Mouse (Mus musculus) lung, embryonic 15.5 days (tissue): ENCODE data around the gene Prkcz. TPM values are rescaled to one million over a fixed set of nuclear protein-coding genes. Genes with fewer than 3 reads are reported as not detected.

Source experiments
- ATAC-seq: fragments of 200-750 bp; cut with Nextera tagmentation; 2 replicates; pipeline ENCODE4 v1.8.0; 2017; ENCODE audit warnings: moderate number of reproducible peaks, borderline replicate concordance; ENCODE audit not compliant: low FRiP score, low TSS enrichment; ENCODE audit errors: extremely low read depth
- H3K27ac ChIP-seq: fragments of 300-500 bp; sonication (generic); 2 replicates; pipeline ENCODE4 v1.5.1; 2015; ENCODE audit warnings: moderate library complexity, mild to moderate bottlenecking, inconsistent platforms
- H3K27me3 ChIP-seq: fragments of 300-500 bp; sonication (generic); 2 replicates; pipeline ENCODE4 v1.6.1; 2015; ENCODE audit warnings: inconsistent platforms
- H3K36me3 ChIP-seq: fragments of 300-500 bp; sonication (generic); 2 replicates; pipeline ENCODE4 v1.6.1; 2015; ENCODE audit warnings: inconsistent platforms
- H3K4me1 ChIP-seq: fragments of 300-500 bp; sonication (generic); 2 replicates; pipeline ENCODE4 v1.6.1; 2015; ENCODE audit warnings: inconsistent platforms
- H3K4me2 ChIP-seq: fragments of 300-500 bp; sonication (generic); 2 replicates; pipeline ENCODE4 v1.6.1; 2015; ENCODE audit warnings: inconsistent platforms, mild to moderate bottlenecking, moderate library complexity
- H3K4me3 ChIP-seq: fragments of 300-500 bp; sonication (generic); 2 replicates; pipeline ENCODE4 v1.5.1; 2015; ENCODE audit warnings: mild to moderate bottlenecking, inconsistent platforms
- H3K9ac ChIP-seq: fragments of 300-500 bp; sonication (generic); 2 replicates; pipeline ENCODE4 v1.6.1; 2015; ENCODE audit warnings: inconsistent platforms
- H3K9me3 ChIP-seq: fragments of 300-500 bp; sonication (generic); 2 replicates; pipeline ENCODE4 v1.6.1; 2016; ENCODE audit warnings: inconsistent platforms
- WGBS: fragments of 180-500 bp; shearing (Covaris S2); methylation state at CpG from one replicate; pipeline ENCODE4 v1.1.7; 2015; 5-methylcytosine and 5-hydroxymethylcytosine counted together
- polyA plus RNA-seq: library from polyadenylated mRNA; unstranded; fragments of >200 nt; fragmentation: Nextera tagmentation; extraction: Ambion mirVana; gene quantifications from 2 replicates; pipeline ENCODE4 v1.2.1, GENCODE M21; 2015

Prkcz gene
- polyA plus RNA-seq, 1 experiment from 2014 or later: 16.8 TPM

DNA sequence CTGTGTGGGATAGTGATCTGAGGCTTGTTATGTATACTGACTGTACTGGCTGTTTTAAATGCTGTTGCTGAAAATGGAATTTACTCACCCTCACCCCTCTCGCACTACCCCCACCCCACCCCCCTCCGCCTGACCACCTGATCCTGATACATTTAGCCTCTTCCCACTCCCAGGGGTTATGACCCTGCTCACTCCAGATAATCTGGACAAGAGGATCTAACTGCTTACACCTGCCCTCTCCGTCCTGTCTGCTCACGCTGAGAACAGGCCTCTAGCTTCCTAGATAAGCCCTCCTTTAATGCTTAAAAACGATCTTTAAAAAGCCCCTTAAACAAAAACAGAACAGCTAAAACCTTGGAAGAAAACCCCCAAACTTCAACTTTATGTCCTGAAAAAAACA lies 35.4 kb downstream of the Prkcz start:
- Histone ChIP-seq H3K4me2 (no peak overlapping the region), H3K9me3 (no peaks in the 10 kb centered on the region), H3K36me3 (no peaks in the 10 kb centered on the region), H3K27me3 (peaks cover 6% of the 10 kb centered on the region; the same call in 1 of the 2 replicates), H3K9ac (no peak overlapping the region), H3K4me3 (no peak overlapping the region), H3K4me1 (no peaks in the 10 kb centered on the region), H3K27ac (no peak overlapping the region)
- no peak for ATAC-seq
- WGBS: 41% methylated on average over 5 of the region's 5 CpGs

DNA sequence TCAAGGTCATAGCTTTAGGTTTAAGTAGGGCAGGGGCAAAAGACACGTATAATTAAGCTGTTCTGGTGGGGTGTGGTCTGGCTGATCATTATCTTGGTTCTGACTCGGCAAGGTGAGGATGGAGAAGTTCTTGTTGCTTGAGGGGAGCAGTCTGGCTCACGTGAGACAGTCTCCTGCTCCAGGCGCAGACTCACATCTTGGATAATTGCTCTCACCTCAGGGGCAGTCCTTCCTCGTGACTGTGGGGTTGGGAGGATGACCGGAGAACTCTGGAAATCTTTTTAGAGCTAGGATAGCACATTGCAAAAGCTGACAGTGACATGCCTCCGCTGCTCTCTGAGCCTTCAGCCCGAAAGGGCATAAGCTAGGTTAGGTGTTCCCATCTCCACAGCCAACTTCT lies 36.6 kb downstream of the Prkcz start:
- H3K36me3 ChIP-seq: no peaks in the 10 kb centered on the region
- ATAC-seq: no peak
- no peaks in the 10 kb centered on the region for H3K9me3 ChIP-seq
- H3K4me3 ChIP-seq: no peak overlapping the region
- no peak overlapping the region for H3K9ac ChIP-seq
- no peaks in the 10 kb centered on the region; the same call in 1 of the 2 replicates for H3K4me1 ChIP-seq
- WGBS: 29% methylated on average over 8 of the region's 8 CpGs
- peaks cover 6% of the 10 kb centered on the region; the same call in 1 of the 2 replicates for H3K27me3 ChIP-seq
- H3K4me2 ChIP-seq: no peak overlapping the region
- no peak overlapping the region for H3K27ac ChIP-seq

DNA sequence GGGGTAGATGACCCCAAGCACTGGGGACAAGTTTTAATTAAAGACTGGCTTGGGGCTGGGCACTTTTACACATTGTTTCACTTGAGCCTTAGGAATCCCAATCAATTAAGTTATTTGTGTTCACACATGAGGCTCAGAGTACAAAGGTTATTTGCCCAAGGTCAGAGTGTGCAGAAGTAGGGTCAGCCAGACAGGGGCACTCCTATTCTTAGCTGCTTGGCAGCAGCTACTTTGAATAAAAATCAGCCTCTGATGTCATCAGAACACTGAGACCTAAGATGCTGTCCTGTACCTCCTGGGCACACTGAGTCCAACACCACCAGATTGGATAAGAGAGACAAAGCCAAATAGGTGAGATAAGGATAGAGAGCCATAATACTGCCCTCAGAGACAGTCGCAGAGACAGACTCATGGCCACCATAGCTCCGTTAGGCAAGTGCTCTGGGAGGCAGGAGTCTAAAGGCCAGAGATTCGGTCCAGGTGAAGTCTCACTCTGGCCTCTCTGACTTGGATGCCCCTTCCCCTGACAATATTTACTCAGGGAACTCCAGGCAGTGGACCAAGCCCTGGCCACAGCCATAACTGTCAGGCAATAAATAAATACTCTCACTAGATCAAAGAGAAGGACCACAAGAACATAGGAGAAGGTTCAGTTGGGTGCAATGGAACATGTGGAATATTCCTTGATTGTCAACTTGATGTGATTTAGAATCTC lies 37.9 kb downstream of the Prkcz start:
- H3K4me1 ChIP-seq: no peaks in the 10 kb centered on the region; the same call in 1 of the 2 replicates
- H3K4me3 ChIP-seq: no peak overlapping the region
- no peak for ATAC-seq
- H3K27me3 ChIP-seq: peaks cover 6% of the 10 kb centered on the region; the same call in 1 of the 2 replicates
- no peak overlapping the region for H3K27ac ChIP-seq
- H3K4me2 ChIP-seq: no peak overlapping the region
- H3K36me3 ChIP-seq: no peaks in the 10 kb centered on the region
- no peaks in the 10 kb centered on the region for H3K9me3 ChIP-seq
- 60% methylated on average over 3 of the region's 3 CpGs for WGBS
- H3K9ac ChIP-seq: no peak overlapping the region

DNA sequence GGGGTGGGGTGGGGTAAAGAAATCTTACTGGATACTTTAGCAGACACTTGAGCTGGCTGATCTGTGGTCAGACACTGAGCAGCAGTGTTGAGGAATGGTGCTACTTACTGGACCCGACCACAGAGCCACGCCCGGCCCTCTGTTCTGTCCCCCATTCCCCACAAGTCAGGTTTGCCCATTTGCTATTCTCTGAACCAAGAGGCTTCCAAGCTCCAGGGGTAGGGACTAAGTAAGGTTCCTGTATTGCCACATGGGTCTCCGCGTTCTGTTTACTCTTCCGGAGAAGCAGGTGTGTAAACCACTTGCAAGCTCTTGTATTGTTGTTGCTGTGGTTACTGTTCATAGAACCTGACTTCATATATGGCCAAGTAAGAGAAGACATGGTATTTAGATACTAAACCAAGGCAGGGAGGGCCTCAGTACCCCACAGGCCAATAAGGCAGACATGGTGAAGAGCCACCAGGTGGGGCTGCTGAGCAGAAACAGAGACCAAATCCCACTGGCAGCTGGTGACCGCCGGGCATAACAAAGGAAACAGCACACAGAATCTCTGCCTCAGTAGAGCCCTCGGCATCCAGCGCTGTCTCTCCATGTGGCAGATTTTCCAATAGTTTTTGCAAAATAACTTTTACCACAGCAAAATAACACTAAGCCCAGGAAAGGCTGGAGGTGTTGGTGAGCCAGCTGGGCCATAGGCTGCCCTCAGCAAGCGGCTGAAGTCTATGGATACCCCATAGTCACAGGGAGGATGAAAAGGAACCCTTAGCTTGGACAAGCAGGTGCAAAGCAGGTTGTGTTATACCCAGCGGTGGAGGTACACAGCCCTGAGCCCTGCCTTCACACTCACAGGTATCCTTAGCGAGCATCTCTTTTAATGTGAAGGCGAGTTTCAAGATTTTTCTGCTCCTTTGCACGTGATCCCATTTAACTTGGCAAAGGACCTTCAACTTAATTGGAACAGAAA lies 40.6 kb downstream of the Prkcz start:
- peak; percentile 54; the same call in 1 of the 2 replicates for ATAC-seq
- WGBS: 58% methylated on average over 15 of the region's 15 CpGs
- 0 out of 2 replicates have a peak overlapping the region, but pooled peaks have one; percentile 24 for H3K27ac ChIP-seq

DNA sequence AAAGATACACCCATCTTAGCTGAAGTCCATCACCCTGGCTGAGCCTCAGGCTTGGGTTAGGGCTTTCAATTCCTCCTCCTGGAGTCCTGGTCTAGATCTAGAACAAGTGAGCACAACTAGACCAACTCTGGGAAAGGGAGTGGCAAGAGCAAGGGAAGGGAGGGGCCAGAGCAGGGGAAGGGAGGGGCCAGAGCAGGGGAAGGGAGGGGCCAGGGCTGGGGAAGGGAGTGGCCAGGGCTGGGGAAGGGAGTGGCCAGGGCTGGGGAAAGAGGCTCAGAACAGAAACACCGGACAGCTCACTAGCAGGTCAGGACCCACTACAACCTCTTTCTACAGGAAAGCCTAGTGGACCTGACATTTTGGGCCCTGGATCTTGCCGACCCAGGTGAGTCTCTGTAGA lies 42.9 kb downstream of the Prkcz start:
- no peaks in the 10 kb centered on the region; the same call in 1 of the 2 replicates for H3K4me1 ChIP-seq
- no peaks in the 10 kb centered on the region for H3K9me3 ChIP-seq
- no peak overlapping the region for H3K9ac ChIP-seq
- no peak overlapping the region for H3K4me3 ChIP-seq
- H3K4me2 ChIP-seq: no peak overlapping the region
- ATAC-seq: no peak
- H3K27ac ChIP-seq: no peak overlapping the region
- H3K36me3 ChIP-seq: no peaks in the 10 kb centered on the region
- no peaks in the 10 kb centered on the region for H3K27me3 ChIP-seq
- WGBS: 35% methylated on average over 2 of the region's 2 CpGs

More for the DNA sequence above, 40.6 kb downstream of the Prkcz start:
- Histone ChIP-seq H3K4me2 (no peak overlapping the region), H3K4me3 (no peak overlapping the region), H3K9ac (no peak overlapping the region), H3K4me1 (no peaks in the 10 kb centered on the region; the same call in 1 of the 2 replicates), H3K9me3 (no peaks in the 10 kb centered on the region), H3K27me3 (peaks cover 6% of the 10 kb centered on the region; the same call in 1 of the 2 replicates), H3K36me3 (no peaks in the 10 kb centered on the region)

DNA sequence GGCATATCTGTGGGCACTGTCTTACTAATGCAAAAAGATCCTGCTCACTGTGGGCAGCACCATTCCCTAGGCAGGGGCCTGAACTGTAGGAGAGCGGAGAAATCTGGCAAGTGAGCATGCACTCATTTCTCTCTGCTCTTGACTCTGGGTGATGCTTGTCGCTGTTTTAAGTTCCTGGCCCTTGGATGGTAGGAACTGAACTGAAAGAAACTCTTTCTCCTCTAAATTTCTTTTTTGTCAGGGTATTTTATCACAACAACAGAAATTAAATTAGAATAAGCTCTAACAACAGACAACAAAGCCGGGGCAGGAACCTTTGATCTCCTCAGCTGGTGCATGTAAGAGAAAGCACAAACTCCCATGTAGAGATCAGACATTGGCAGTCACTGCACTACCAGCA lies 46.1 kb downstream of the Prkcz start:
- no peaks in the 10 kb centered on the region for H3K9me3 ChIP-seq
- H3K27me3 ChIP-seq: no peaks in the 10 kb centered on the region
- no peak overlapping the region for H3K27ac ChIP-seq
- H3K9ac ChIP-seq: no peak overlapping the region
- no peak overlapping the region for H3K4me2 ChIP-seq
- 86% methylated on average over 3 of the region's 3 CpGs for WGBS
- no peaks in the 10 kb centered on the region for H3K36me3 ChIP-seq
- no peak overlapping the region for H3K4me3 ChIP-seq
- no peaks in the 10 kb centered on the region; the same call in 1 of the 2 replicates for H3K4me1 ChIP-seq
- ATAC-seq: no peak

DNA sequence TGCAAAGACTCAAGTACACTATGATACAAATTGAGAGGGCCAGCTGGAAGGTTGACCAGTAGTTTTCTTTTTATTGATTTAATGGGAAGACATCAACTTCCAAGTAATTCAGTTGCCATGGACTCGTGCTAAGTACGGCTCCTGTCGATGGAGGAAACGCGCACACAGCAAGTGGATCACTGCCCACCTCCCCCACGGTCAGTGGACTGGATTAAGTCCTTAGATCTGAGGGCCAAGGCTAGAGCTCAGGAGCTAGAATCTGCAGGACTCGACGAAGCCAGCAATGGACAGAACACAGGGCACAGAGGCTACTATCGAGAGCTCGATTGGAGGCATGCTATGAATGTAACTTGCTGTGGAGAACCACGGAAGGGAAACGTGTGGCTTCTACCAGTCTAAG lies 52.5 kb downstream of the Prkcz start:
- Histone ChIP-seq H3K4me1 (peaks cover 12% of the 10 kb centered on the region; the same call in 1 of the 2 replicates), H3K4me2 (no peak overlapping the region), H3K36me3 (no peaks in the 10 kb centered on the region), H3K4me3 (no peak overlapping the region), H3K9me3 (no peaks in the 10 kb centered on the region), H3K9ac (no peak overlapping the region), H3K27me3 (no peaks in the 10 kb centered on the region), H3K27ac (no peak overlapping the region)
- no peak for ATAC-seq
- 85% methylated on average over 12 of the region's 12 CpGs for WGBS

DNA sequence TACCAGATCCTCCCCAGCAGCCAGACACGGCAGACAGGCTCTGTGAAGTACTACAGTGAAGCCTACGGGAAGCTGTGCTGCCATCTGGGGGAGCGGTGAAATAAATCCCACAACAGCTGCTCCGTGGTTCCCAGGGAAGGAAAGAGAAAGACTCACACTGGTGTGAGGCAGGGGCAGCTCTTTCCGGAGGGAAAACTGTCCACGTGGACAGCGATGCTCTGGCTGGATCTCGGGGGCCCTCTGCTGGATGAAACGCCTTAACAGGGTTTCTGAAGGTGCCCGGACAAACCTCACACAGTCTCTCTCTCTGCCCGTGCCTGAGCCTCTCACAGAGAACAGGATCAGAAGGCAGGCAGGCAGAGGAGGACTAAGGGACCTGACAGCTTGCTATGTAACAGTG lies 53.1 kb downstream of the Prkcz start:
- Histone ChIP-seq H3K4me1 (peaks cover 12% of the 10 kb centered on the region; the same call in 1 of the 2 replicates), H3K9me3 (no peaks in the 10 kb centered on the region), H3K27me3 (no peaks in the 10 kb centered on the region), H3K36me3 (no peaks in the 10 kb centered on the region), H3K4me3 (no peak overlapping the region), H3K27ac (no peak overlapping the region), H3K9ac (no peak overlapping the region), H3K4me2 (peak overlapping the region; percentile 39)
- WGBS: 0% methylated on average over 11 of the region's 11 CpGs
- peak; percentile 84 for ATAC-seq

DNA sequence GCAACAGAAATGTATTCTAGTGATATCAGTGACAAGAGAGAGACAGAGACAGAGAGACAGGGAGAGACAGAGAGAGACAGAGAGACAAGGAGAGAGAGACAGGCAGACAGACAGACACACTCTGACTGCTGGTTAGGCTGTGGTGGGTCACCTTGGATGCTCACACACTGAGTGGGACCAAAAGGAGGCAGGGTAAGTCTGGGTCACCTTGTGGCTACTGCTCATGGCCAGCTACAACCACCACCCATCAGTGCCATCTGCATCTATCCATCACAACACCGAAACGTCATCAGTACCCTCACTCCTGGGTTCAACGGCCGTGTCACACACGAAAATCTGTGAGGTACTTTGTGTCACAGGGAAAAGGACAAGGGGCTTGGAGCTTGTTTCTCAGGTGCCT lies 53.6 kb downstream of the Prkcz start:
- Histone ChIP-seq H3K9ac (no peak overlapping the region), H3K27ac (no peak overlapping the region), H3K9me3 (no peaks in the 10 kb centered on the region), H3K4me1 (peaks cover 12% of the 10 kb centered on the region; the same call in 1 of the 2 replicates), H3K36me3 (no peaks in the 10 kb centered on the region), H3K4me2 (peak overlapping the region; percentile 39), H3K4me3 (no peak overlapping the region), H3K27me3 (no peaks in the 10 kb centered on the region)
- WGBS: 66% methylated on average over 5 of the region's 5 CpGs
- peak; percentile 43; the same call in 1 of the 2 replicates for ATAC-seq

DNA sequence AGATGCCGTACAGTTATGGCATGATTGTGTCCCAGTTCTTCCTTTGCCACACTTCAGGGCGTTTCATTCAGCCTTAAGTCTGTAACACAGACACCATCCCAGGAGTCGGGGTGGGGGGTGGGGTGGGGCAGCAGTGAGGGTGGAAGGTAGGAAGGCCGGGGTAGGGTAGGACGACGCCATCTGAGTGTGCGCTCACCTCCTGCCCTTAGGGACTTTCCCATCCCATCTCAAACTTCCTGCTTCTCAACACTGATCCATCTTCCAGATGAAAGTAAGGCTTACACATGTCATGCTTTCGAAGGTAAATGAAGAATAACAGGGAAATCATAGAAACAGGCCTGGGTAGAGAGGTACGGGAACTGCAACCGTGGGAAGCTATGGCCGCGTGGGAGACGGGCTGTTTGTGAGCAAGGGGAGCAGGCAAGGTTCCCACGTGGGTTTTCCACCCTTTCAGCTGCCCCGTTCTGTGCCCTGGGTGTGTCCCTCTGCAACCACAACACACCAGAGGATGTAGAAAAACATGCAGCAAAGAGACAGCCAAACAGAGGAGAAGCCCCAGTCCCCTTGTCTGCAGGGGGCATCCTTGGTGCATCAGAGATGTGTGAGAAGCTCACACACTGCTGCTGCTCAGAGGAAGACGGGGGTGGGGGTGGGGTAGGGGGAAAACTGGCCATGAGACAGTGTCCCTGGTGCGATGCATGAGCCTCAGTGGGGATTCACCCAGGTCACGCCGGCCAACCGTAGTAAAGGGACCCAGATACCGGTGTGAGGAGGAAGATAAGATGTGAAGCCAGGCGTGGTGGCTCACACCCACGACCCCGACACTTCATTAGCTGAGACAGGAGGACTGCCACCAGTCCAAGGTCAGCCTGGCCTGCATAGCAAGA lies 54.6 kb downstream of the Prkcz start:
- Histone ChIP-seq H3K9ac (no peak overlapping the region), H3K4me2 (no peak overlapping the region), H3K4me3 (no peak overlapping the region), H3K36me3 (no peaks in the 10 kb centered on the region), H3K27ac (no peak overlapping the region), H3K27me3 (no peaks in the 10 kb centered on the region), H3K4me1 (peaks cover 12% of the 10 kb centered on the region; the same call in 1 of the 2 replicates), H3K9me3 (no peaks in the 10 kb centered on the region)
- WGBS: 43% methylated on average over 24 of the region's 24 CpGs
- no peak for ATAC-seq

DNA sequence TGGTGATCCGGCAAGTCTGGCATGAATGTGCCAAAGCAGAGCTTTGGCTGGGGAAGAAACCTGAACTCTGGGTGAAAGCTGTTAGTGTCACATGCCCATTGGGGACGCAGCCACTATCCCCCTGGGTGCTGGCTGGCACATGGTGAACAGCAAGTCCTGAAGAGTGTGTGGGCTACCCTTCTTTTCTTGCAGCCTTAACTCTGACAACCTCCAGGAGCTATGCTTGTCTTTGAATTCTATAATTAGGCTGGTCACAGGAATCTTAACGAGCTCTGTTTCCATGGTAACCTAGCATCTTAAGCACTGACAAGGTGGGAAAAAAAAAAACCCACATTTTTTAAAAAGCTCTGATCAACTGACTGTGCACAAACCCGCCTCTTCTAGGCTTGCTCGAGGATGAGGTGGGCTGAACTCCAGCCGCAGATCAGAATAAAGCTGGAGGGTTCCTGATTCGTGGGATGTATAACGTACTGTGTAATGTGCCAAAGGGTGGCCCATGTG lies 55.6 kb downstream of the Prkcz start:
- H3K27ac ChIP-seq: no peak overlapping the region
- H3K4me2 ChIP-seq: no peak overlapping the region
- WGBS: 50% methylated on average over 8 of the region's 8 CpGs
- peaks cover 12% of the 10 kb centered on the region; the same call in 1 of the 2 replicates for H3K4me1 ChIP-seq
- no peaks in the 10 kb centered on the region for H3K36me3 ChIP-seq
- no peak for ATAC-seq
- no peaks in the 10 kb centered on the region for H3K27me3 ChIP-seq
- H3K9ac ChIP-seq: no peak overlapping the region
- no peaks in the 10 kb centered on the region for H3K9me3 ChIP-seq
- H3K4me3 ChIP-seq: no peak overlapping the region
